Mouse (Mus musculus) frontal cortex, postnatal 36 days (tissue): ENCODE measurements around the gene Zbtb3.

Experiments used
- DNase-seq, 2 experiments: peaks; one replicate each; pipeline ENCODE4 v3.0.0; 2022; ENCODE audit warnings: low spot score in 2 of 2

The Zbtb3 gene

DNA sequence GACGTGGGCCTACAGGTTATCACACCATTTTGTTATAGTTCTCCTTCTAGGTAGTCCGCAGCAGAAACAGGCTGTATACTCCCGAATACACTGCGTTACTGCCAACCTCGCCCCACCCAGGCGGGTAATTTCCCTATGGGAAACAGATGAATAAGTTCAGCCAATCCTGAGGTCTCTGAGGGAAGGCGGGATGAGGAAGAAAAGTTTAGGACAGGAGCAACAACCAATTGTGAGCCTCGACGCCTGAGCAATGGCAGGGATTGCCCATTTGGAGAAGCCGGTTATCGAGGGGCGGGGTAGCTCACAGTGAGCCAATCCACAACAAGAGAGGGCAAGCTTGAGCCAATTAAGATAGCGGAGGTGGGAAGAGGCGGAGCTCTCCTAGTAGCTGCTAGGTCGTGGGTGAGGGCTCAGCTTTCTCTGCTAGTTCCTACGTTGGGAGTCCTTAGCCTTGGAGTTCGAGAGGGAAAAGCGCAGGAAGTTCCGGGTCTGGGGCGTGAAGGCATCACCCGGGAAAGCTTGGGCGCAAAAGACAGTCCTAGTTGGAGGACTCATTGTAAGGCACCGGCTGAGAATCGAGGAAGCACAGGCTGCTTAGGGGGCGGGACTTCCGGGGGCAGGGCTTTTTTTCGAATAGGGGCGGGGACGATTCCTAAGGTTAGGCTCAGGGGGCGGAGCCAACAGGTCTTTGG is at the start of gene Zbtb3:
Zbtb3 (plus strand) TSS at position 426 of the 692 bp plus-strand sequence.
- DNase-seq: peak; percentile 96 to 97

- DNase-seq: no peak
These were observed 46.7 kb upstream of the Zbtb3 start for GRCm38 (mm10) chr19:8755652-8756051.

- DNase-seq: peak; percentile 89 to 94
These were observed 45.5 kb upstream of the Zbtb3 start, which contains the start of gene Nxf1 for GRCm38 (mm10) chr19:8756635-8757387. TSS of gene Nxf1 (plus strand) at chr19:8757073.

DNA sequence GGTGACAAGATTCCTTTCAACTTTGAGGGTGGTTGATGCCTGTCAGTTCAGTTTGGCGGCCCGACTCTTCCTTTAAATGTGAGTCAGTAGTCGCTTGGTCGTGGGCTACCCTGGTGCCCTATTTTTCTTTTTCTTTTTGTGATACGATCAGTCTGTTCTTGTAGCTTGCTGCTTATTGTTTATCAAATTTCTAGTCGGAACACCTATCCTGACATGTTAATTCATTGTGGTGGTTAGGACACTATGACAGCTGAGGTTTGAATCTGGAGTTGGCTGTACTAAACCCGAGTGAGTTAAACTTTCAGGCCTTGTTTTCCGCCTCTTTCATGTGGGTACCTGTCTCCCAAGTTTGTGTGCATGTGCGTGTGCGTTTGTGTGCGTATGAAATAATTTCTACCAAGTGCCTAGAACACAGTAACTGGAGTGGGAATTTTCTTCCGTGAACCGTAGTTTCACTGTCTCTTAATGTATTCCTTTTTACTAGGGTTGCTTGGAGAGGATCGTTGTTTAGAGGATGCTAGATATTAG is 44.8 kb upstream of the Zbtb3 start:
- no peak for DNase-seq

DNA sequence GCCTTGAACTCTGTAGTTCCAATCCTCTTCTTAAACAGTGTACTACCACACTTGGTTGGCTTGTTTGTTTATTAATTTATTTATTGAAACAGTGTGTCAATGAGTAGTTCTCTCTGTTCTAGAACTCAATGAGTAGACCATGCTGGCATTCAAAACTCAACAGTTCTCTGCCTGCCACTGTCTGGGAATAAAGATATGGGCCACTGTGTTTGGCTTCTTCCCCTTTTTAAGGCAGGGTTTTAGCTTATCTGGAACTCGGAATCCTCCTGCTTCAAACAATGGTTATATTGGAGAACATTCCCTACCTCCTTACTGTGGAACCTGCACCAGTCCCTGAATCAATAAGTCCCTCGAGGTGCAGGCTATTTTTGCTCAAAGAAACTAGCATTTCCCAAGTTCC is 43.5 kb upstream of the Zbtb3 start:
- DNase-seq: no peak

DNA sequence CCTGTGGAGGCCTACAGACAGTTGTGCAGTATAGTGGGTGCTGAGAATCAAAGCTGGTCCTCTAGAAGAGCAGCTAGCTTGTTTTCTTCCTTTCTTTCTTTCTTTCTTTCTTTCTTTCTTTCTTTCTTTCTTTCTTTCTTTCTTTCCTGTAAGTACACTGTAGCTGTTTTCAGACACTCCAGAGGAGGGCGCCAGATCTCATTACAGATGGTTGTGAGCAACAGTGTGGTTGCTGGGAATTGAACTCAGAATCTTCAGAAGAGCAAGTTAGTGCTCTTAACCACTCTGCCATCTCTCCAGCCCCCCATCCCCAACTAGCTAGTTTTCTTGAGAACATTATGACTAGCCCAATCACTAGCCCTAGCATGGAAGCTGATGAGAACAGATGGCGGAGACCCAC is 41.6 kb upstream of the Zbtb3 start:
- no peak for DNase-seq

DNA sequence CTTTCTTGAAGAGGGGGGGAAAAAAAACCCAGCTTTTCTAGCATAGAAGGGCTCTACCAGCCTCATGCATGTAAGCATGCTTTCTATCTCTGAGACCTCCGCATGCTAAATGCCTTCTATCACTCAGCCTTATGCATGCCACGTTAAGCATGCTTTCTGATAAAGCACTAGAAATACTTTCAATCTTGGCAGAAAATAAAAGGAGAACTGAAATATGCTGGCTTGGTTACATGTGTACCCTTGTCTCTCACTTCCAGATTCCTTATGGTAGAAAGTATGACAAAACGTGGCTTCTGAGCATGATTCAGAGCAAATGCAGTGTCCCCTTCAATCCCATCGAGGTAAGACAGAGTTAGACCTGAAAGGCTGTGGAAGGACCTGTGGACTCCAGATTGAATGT is 39.1 kb upstream of the Zbtb3 start:
- no peak for DNase-seq

- no peak for DNase-seq
These were observed 36.8 kb upstream of the Zbtb3 start for GRCm38 (mm10) chr19:8765562-8765961.

DNA sequence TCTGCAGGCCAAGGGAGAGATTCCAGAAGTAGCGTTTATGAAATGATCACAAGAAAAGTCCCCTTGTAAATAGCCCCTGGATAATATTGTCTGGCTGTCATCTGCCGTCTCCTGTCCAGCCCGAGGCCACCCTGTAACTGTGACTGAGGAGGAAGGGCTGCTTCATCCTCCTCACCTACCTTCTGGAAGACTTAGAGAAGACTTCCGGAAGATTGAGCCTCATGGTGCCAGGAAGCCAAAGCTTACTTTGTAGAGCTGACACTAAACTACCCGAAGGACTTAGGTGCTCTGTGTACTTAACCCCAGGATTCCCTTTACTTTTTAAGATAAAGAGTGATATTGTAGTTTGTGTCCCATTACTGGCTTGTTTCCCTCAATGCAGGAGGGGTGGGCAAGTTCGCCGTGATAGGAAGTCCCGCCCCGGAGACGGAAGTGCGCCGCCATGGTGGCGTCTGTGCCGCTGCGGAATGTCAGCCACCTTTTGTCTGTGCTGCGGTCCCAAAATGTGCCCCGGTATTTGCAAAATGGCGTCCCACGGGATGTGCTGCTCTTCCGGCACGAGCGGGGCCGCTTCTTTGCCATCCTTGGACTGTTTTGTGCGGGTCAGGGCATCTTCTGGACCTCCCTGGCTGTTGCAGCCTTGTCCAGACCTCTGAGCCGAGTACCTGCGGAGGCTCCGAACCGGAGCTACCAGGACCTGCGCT is 31.6 kb upstream of the Zbtb3 start, which contains the start of gene Tmem223:
Tmem223 (plus strand) TSS at position 430 of the 704 bp plus-strand sequence.
- peak; percentile 79 to 80 for DNase-seq

DNA sequence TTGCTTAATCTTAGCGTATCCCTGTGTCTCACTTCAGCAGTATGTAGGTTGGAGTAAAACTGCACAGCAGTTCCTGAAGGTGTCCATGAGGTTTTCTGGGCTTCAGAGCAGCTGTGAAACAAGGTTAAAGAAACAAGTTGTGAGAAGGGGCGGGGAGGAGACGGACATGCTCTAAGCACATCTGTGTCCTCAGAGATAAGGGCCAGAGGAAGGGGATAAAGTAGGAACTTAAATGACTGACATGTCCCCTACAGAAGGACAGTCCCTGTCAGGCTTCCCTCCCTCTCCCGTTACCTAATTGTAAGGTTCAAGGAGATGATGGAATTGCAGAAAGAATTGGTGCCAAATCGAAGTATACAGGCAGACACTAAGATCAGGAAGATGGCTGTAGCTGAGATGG is 29.4 kb upstream of the Zbtb3 start:
- DNase-seq: no peak

GRCm38 (mm10) chr19:8773409-8773808 is 28.9 kb upstream of the Zbtb3 start:
- DNase-seq: no peak

DNA sequence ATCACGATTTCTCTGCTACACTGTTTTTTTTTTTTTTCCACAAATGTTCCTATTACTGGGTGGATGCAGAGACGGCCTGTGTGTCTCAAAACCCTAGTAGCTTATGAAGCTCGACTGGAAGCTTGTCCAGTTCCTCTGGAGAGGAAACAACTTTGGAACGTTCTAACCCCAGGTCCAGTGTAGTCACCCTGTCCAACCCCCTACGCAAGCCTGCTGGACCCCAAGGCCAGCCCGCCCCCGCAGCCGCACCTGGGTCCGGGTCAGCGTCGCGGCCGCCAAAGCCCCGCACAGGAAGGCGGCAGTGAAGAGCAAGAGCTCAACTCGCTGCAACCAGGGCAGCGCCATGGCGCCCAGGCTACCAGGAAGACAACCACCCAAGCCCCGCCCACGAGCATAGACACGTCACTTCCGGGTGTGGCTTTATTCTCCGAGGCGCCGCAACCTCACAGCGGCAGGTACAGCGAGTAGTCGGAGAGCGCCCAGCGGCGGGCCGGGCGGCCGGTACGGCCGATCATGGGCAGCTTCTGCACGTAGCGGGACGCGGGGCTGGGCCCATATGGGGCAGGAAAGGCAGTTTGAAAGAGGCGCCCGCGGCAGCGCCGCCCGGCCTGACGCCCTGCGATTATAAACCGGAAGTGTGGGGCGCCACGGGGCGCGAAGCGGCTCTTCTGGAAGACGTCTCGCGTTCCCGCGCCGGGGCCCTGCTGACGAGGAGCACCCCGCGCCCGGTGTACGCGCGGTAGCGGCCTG is 28.1 kb upstream of the Zbtb3 start, which contains the start of gene Tmem179b:
Tmem179b (minus strand) TSS at position 382 of the 750 bp plus-strand sequence.
- DNase-seq: peak; percentile 97 to 98

- DNase-seq: no peak
These were observed 27.4 kb upstream of the Zbtb3 start for GRCm38 (mm10) chr19:8774951-8775421.

- DNase-seq: peak; percentile 88 to 96
These were observed 16.2 kb upstream of the Zbtb3 start, which contains the start of gene Taf6l for GRCm38 (mm10) chr19:8786008-8786781. TSS of gene Taf6l (minus strand) at chr19:8786417.

DNA sequence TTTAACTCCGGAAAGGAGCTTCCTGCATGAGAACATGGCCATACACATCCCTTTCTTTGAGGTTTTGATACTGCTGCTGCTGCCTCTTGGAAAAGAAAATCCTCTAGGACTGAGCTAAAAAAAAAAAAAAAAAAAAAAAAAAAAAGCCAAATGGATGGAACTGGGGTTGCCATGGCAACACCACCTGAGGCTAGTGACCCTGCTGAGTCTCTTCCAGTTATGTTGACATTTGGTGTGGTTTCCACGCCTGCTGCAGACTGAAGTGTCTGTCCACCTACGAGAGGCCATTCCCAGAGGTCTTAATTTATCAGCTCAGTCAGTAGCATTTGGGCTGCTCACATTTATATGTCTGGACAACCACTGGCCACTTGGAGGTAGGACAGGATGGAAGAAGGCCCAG is 13.8 kb upstream of the Zbtb3 start:
- DNase-seq: no peak

GRCm38 (mm10) chr19:8789171-8789570 is 13.2 kb upstream of the Zbtb3 start:
- DNase-seq: peak in 1 of 2 experiments; percentile 50

GRCm38 (mm10) chr19:8790171-8790570 is 12.2 kb upstream of the Zbtb3 start:
- peak in 1 of 2 experiments; percentile 47 for DNase-seq

DNA sequence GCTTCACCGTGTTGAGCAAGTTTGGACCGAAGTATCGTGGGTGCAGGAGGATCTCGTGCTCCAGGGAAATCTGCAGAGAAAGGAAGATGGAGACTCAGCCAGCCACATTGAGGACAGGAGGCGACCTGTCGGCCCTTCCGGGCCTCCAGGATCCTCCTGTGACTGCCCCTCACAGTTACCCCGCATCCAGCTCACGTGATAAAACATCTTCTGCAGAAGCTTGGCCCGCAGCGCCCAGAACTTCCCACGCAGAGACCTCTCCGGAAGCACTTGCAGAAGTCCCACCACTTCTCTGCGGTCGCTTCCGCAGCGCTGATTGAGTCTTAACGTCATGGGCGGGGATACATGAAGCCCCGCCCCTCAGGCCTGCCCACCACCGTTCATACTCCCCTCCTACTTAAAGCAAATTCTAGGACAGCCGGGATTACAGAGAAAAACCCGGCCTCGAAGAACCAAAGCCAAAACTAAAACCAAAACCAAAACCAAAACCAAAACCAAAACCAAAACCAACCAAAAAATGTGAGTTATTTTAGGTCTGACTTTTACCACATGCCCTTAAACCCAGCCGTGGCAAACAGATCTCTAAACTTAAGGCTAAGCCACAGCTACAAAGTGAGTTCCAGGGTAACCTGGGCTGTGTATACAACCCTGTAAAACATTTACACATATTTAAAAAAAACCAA is 4.0 kb upstream of the Zbtb3 start, which contains the start of gene Polr2g:
Polr2g (minus strand) TSS at position 314 of the 683 bp plus-strand sequence.
- DNase-seq: peak; percentile 82 to 91

DNA sequence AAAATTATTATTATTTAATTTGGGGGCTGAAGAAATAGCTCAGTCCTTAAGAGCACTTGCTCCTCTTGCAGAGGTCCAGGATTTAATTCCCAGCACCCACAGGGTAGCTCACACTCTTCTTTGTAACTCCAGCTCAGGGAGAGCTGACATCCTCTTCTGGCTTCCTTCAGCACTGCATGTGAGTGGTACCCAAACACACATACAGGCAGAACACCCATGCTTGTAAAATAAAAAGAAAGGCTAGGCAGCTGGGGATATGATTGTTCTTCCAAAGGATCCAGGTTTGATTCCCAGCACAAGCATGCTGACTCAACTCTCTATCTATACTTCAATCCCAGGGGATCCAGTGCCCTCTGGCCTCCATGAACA is 3.4 kb upstream of the Zbtb3 start:
- DNase-seq: no peak
